Mouse (Mus musculus): ENCODE data around the gene Tulp4.
"Not testable (repeated sequence)": the region's sequence is repeated elsewhere in the genome, so short reads cannot be mapped to it uniquely, and the experiment has no call there.

- not testable (repeated sequence) for TF ChIP-seq POLR2A (IDR thresholded peaks at IDR 0.05; ENCODE audit: insufficient read depth, low read length); EP300 (IDR thresholded peaks at IDR 0.05; ENCODE audit: insufficient read depth, low read depth, low read length)
Measured at GRCm38 (mm10) chr17:6300190-6300863, 194.1 kb downstream of the Tulp4 start.
